Mouse (Mus musculus) liver, adult 2 months (tissue): Measurements from ENCODE around the gene Litaf.

Experiments used
- CTCF ChIP-seq: fragments of 200-500 bp; IDR thresholded peaks from 2 replicates; pipeline ENCODE4 v1.5.1; 2011; ENCODE audit warnings: low read depth, low read length, control low read depth
- POLR2A ChIP-seq: fragments of 200-500 bp; IDR thresholded peaks from 2 replicates; pipeline ENCODE4 v1.6.1; 2011; ENCODE audit warnings: low read length, control low read depth; ENCODE audit not compliant: insufficient read depth; ENCODE audit errors: extremely low read depth

DNA sequence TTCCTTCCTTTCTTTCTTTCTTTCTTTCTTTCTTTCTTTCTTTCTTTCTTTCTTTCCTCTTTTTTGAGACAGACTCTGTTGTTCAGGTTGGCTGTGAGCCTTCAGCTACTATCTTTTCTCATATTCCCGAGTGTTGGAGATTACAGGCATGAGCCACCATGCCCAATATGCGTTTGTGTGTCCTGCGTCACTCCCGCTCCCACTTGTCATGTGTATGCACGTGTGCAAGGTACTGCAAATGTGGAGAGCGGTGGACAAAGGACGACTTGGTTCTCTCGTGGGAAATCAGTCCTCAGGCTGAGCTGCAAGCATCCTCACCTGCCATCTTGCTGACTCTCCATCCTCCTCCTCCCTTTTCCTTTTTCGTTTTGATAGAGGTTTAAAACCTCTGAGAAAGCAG lies 30.7 kb downstream of the Litaf start:
- TF ChIP-seq POLR2A (no peak), CTCF (no peak)
